Mouse (Mus musculus): ENCODE measurements around the gene Sdad1. TPM values are rescaled to one million over a fixed set of nuclear protein-coding genes. Genes with fewer than 3 reads are reported as not detected.

Sdad1 gene
- polyA plus RNA-seq, 1 experiment from 2014 or later: 27.6 TPM

DNA sequence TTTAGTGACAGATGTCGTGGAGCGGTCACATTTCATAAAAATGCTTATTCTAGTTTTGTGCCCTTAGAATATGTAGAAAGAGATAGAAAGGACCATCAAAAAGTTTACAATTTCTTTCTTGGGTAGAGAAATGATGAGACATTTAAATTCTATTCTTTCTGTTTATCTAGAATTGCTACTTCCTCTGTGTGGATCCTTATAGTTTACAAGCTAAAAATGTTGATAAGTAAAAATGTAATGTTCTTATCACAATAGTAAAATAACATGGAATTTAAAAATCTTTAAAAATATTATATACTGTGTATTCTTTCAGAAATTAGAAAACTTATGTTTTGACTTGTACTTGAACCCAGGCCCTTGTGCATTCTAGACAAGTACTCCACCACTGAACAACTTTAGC is 65.4 kb downstream of the Sdad1 start:
- ATAC-seq (no peak), DNase-seq (ENCODE audit: low read depth, low spot score) (no peak)
- in situ Hi-C loops (cut with MboI; ENCODE audit: low pct_unique_long_range_greater_than_20kb): loop anchor here (25.0 kb wide), 1 partner anchor 733 kb away; the partner anchor contains the start of gene Parm1
- TF ChIP-seq CTCF (IDR thresholded peaks at IDR 0.05): no peak
- ChIA-PET POLR2A (no interaction called here), CTCF (no interaction called here)
- H3K27me3 ChIP-seq: no peaks in the 10 kb centered on the region

DNA sequence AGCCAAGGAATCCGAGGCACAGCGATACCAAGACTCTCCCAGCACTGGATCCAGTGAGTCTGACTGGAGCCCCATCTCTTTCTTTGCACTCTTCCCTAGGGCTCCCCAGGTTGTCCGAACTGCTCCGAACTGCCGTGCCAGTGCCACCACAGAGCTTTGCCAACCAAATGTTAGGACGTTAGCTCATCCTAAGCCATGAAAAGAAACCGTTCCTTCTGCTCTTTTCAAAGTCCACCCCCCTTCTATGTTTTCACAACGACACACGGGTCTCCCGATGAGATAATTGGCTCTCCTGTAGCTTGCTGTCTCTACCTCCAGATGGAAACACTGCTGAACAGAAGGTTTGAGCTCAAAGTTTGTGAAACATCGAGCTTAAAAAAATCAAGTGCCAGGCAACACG is 69.5 kb downstream of the Sdad1 start:
- ChIA-PET CTCF (interaction anchor here (0.9 to 4.6 kb wide), 10 partner anchors 9 to 51 kb away, joined by 3 to 25 read pairs (median 6); no protein-coding TSS in a partner anchor), POLR2A (no interaction called here)
- H3K27me3 ChIP-seq: no peaks in the 10 kb centered on the region
- ATAC-seq: no peak
- TF ChIP-seq CTCF (IDR thresholded peaks at IDR 0.05): no peak
- no peak for DNase-seq (ENCODE audit: low read depth, low spot score)
- in situ Hi-C loops (cut with MboI; ENCODE audit: low pct_unique_long_range_greater_than_20kb): loop anchor here (25.0 kb wide), 1 partner anchor 728 kb away; the partner anchor contains the start of gene Parm1

DNA sequence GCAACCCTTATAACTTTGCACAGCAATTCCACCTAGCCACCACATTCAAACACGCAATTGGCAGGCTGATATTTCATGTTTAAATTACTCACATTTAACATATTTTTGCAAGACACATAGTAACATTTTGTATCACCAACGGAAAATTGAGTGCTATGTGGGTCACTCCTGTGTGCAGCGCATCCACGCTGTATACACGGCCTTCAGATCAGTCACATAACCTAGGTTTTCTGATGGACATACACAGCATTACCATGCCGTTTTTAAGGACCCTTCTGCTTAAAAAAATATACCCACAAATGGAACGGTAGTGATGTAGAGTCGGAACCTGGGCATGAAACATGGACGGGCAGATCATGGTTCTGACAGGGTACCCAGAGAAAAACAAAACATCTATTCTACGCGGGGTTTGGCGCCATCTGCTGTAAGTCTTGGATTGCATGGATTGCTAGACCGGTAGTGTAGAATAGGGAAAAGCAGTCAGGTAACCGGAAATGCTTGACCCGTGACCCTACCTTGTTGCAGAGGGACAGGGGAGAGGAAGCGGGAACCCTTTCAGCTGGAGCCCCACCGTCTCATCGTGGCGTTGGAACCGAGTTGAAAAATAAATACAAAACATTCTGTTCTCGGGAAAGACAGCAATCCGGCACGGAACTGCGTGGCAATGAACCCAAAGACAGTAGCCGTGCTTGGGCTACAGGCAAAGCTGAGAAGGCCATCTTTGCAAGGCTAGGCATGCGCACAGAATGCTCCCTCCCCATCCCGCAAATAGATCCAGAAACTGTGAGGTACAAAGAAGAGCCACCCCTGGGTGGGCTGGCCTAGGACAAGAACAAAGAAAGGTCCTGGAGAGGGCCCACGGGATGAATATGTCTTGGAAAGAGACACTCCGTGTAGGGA is 70.7 kb downstream of the Sdad1 start:
- ChIA-PET POLR2A (interaction anchor here (1.1 to 1.6 kb wide), 2 partner anchors 12 to 45 kb away, joined by 4 read pairs; no protein-coding TSS in a partner anchor), CTCF (interaction anchor here (0.9 to 4.6 kb wide), 9 partner anchors 10 to 89 kb away, joined by 3 to 25 read pairs (median 5); no protein-coding TSS in a partner anchor)
- H3K27me3 ChIP-seq: no peaks in the 10 kb centered on the region
- no peak for DNase-seq (ENCODE audit: low read depth, low spot score)
- in situ Hi-C loops (cut with MboI; ENCODE audit: low pct_unique_long_range_greater_than_20kb): loop anchor here (5.0 to 25.0 kb wide), 3 partner anchors 47 to 727 kb away; partner anchors contain the start of gene Parm1
- ATAC-seq: peak; percentile 62
- peak; percentile 87 for TF ChIP-seq CTCF (IDR thresholded peaks at IDR 0.05)

DNA sequence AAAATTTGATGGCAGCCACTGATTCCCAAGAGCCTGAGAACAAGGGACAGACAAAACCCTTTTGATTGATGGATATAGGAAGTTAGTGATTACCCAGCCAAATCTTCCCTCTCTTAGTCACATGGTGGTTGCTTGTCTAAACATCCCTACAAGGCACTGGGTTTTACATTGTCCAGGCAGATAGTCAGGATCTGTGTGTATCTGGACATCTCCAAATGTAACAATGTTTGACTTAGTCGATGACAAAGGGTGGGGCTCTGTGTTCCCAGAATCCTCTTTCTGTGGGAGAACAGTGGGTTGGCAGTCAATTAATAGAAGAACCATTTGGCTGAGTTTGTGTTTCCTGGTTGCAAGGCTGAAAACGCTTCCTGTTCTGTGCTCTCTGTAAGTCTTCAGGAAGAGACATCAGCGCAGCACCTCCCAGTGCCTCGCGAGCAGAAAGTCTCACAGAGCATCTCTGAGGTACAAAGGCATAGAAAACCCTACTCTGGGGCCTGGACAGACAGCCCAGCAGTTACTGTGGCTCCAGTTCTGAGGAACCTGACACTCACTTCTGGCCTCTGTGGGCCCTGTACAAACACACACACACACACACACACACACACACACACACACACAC is 75.2 kb downstream of the Sdad1 start:
- ATAC-seq (no peak), DNase-seq (ENCODE audit: low read depth, low spot score) (no peak)
- ChIA-PET POLR2A (no interaction called here), CTCF (no interaction called here)
- in situ Hi-C loops (cut with MboI; ENCODE audit: low pct_unique_long_range_greater_than_20kb): loop anchor here (5.0 to 25.0 kb wide), 3 partner anchors 43 to 723 kb away; partner anchors contain the start of gene Parm1
- H3K27me3 ChIP-seq: no peaks in the 10 kb centered on the region
- no peak for TF ChIP-seq CTCF (IDR thresholded peaks at IDR 0.05)

Other genes starting within 250 kb of the Sdad1 start
- gene G3bp2, start 226.8 kb downstream of the Sdad1 start, polyA plus RNA-seq (2021): 125 TPM
- gene Uso1, start 172.5 kb downstream of the Sdad1 start, polyA plus RNA-seq (2021): 96.2 TPM
- 0.33 TPM for gene U90926, start 95.1 kb downstream of the Sdad1 start, polyA plus RNA-seq (2021)
- gene Ppef2, start 54.2 kb downstream of the Sdad1 start, polyA plus RNA-seq (2021): 0.13 TPM
- 33.5 TPM for gene Naaa, start 32.3 kb downstream of the Sdad1 start, polyA plus RNA-seq (2021)
- gene Cxcl9, start 17.6 kb upstream of the Sdad1 start, polyA plus RNA-seq (2021): 0.03 TPM
- gene Art3, start 21.3 kb upstream of the Sdad1 start, polyA plus RNA-seq (2021): not detected
- gene Cxcl10, start 38.4 kb upstream of the Sdad1 start, polyA plus RNA-seq (2021): 2.1 TPM
- 48.6 TPM for gene Nup54, start 124.7 kb upstream of the Sdad1 start, polyA plus RNA-seq (2021)
- 43.1 TPM for gene Scarb2, start 196.4 kb upstream of the Sdad1 start, polyA plus RNA-seq (2021)
- not detected for gene Fam47e, start 244.6 kb upstream of the Sdad1 start, polyA plus RNA-seq (2021)

All from Patski (cell line).